Mouse (Mus musculus): ENCODE measurements around the gene Sesn3.
"Not testable (repeated sequence)": the region's sequence is repeated elsewhere in the genome, so short reads cannot be mapped to it uniquely, and the experiment has no call there.

Gene Sesn3

GRCm38 (mm10) chr9:14277365-14277991 is 2.6 kb downstream of the Sesn3 start:
- no peak for DNase-seq (ENCODE audit: low spot score in 2 of 2)

- no peak for DNase-seq (ENCODE audit: low spot score in 2 of 2)
Measured at GRCm38 (mm10) chr9:14280696-14281095, 5.8 kb downstream of the Sesn3 start.

GRCm38 (mm10) chr9:14285036-14285435 is 10.2 kb downstream of the Sesn3 start:
- no peak for DNase-seq (ENCODE audit: low spot score in 2 of 2)

- DNase-seq (ENCODE audit: low spot score in 2 of 2), result no peak
Measured at GRCm38 (mm10) chr9:14287234-14287633, 12.4 kb downstream of the Sesn3 start.

- DNase-seq (ENCODE audit: low spot score in 2 of 2), result no peak
Measured at GRCm38 (mm10) chr9:14288500-14288899, 13.6 kb downstream of the Sesn3 start.

- DNase-seq (ENCODE audit: low spot score in 2 of 2), result no peak
Measured at GRCm38 (mm10) chr9:14293866-14294265, 19.0 kb downstream of the Sesn3 start.

GRCm38 (mm10) chr9:14295680-14296440 is 21.0 kb downstream of the Sesn3 start:
- DNase-seq (ENCODE audit: low spot score in 2 of 2), result no peak

GRCm38 (mm10) chr9:14297204-14297603 is 22.3 kb downstream of the Sesn3 start:
- DNase-seq (ENCODE audit: low spot score in 2 of 2), result no peak

- DNase-seq (ENCODE audit: low spot score in 2 of 2), result no peak
Measured at GRCm38 (mm10) chr9:14299819-14300218, 25.0 kb downstream of the Sesn3 start.

- no peak for DNase-seq (ENCODE audit: low spot score in 2 of 2)
Measured at GRCm38 (mm10) chr9:14300795-14301194, 25.9 kb downstream of the Sesn3 start.

GRCm38 (mm10) chr9:14304262-14304968 is 29.5 kb downstream of the Sesn3 start:
- no peak for DNase-seq (ENCODE audit: low spot score in 2 of 2)

- DNase-seq (ENCODE audit: low spot score in 2 of 2), result no peak
Measured at GRCm38 (mm10) chr9:14307341-14307740, 32.5 kb downstream of the Sesn3 start.

- no peak for DNase-seq (ENCODE audit: low spot score in 2 of 2)
Measured at GRCm38 (mm10) chr9:14313968-14314367, 39.1 kb downstream of the Sesn3 start.

GRCm38 (mm10) chr9:14314477-14314876 is 39.6 kb downstream of the Sesn3 start:
- no peak for DNase-seq (ENCODE audit: low spot score in 2 of 2)

- DNase-seq (ENCODE audit: low spot score in 2 of 2), result no peak
Measured at GRCm38 (mm10) chr9:14316618-14317017, 41.8 kb downstream of the Sesn3 start.

GRCm38 (mm10) chr9:14335829-14336228 is 61.0 kb downstream of the Sesn3 start:
- DNase-seq (ENCODE audit: low spot score in 2 of 2), result no peak

- no peak for DNase-seq (ENCODE audit: low spot score in 2 of 2)
Measured at GRCm38 (mm10) chr9:14336901-14337300, 62.0 kb downstream of the Sesn3 start.

- DNase-seq (ENCODE audit: low spot score in 2 of 2), result no peak
Measured at GRCm38 (mm10) chr9:14338701-14339100, 63.8 kb downstream of the Sesn3 start.

- peak; percentile 69 to 85 for DNase-seq (ENCODE audit: low spot score in 2 of 2)
Measured at GRCm38 (mm10) chr9:14342041-14342668, 67.3 kb downstream of the Sesn3 start.

- DNase-seq (ENCODE audit: low spot score in 2 of 2), result not testable (repeated sequence)
Measured at GRCm38 (mm10) chr9:14345866-14346265, 71.0 kb downstream of the Sesn3 start.

- peak in 1 of 2 experiments; percentile 43 for DNase-seq (ENCODE audit: low spot score in 2 of 2)
Measured at GRCm38 (mm10) chr9:14348416-14348815, 73.5 kb downstream of the Sesn3 start.

- no peak for DNase-seq (ENCODE audit: low spot score in 2 of 2)
Measured at GRCm38 (mm10) chr9:14349380-14349779, 74.5 kb downstream of the Sesn3 start.

Measured in thymus, postnatal 10 days (tissue).